Mouse (Mus musculus) kidney, adult 8-10 months (tissue): ENCODE data around the gene Yap1.
A peak's percentile ranks its signal among the peaks of the same experiment; 100 is the strongest.
"Not testable (repeated sequence)": the region's sequence is repeated elsewhere in the genome, so short reads cannot be mapped to it uniquely, and the experiment has no call there.

Experiments
- DNase-seq, 2 experiments: peaks; one replicate each; pipeline ENCODE4 v3.0.0; 2022

Gene Yap1

DNA sequence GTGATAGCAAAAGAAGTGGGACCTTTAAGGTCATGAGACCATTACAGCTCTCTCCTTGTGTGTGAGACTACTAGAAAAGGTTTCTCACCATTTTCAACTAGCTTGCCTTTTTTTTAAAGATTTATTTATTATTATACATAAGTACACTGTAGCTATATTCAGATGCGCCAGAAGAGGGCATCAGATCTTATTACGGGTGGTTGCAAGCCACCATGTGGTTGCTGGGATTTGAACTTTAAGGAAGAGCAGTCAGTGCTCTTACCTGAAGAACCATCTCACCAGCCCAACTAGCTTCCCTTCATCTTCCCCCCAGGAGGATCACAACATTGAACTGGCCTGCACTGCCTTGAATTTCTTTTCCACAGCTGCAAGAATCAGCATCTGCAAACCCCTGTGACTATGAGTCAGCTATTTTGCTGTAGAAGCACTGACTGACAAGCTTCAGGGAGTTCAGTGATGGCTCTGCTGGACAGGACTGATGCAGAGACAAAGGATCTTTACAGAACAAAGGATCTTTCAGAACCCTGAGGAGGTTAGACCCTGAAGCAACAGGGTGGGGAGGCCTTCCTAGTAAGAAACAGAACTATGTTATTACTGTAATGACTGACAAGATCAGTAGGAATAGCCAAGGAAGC is 96.9 kb downstream of the Yap1 start:
- DNase-seq: no peak

DNA sequence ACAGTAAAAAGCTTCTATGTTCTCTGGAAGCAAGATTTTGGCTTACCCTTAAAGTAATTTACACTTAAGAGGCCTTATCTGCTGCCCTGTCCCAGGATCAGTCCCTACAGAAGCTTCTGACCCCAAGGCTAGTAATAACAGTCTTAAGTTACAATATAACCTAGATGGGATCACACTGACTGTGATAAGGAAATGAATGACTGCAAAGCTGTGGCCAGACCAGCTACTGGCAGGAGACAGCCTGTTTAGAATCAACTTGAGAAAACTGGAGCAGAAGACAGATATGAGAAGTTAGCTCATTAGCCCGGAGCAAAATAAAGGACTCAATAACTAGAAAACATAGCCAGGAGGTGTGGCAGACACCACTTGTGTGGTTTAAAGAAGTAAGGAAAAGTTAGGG is 97.8 kb downstream of the Yap1 start:
- DNase-seq: peak in 1 of 2 experiments; percentile 11

DNA sequence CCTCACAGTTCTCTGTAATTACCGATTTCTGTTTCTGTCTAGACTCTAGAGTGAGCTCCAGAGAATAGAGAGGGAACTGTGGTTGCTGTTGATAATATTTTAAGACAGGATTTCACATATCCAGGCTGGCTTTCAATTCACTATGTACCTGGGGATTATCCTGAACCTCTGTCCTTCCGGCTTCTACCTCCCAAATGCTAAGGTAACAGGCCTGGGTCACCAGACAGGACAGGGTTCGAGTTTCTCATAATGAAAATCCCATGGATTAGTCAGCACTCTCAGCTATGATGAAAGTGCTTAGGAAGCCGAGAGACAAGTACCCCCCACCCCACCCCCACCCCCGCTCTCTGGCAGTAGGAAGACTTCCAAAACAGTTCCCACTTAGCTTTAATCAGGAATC is 100.6 kb downstream of the Yap1 start:
- DNase-seq: no peak

DNA sequence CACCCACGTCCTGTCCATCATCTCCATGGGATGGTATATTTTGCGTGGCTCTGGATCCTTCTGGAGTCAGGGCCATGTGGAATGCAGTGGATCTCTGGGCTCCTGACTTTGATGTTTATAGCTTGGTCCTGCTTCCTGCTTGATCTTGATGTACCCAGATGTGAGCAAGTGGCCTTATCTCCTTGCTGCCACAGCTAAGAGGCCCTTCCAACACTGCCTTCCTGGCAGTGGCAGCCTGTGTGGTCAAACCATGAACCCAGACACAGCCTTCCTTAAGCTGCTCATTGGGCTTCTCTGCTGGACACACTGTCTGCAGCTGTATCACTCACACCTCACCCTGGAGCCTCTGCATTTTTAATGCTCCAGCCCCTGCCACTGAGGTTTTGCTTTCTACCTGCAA is 101.1 kb downstream of the Yap1 start:
- DNase-seq: no peak

DNA sequence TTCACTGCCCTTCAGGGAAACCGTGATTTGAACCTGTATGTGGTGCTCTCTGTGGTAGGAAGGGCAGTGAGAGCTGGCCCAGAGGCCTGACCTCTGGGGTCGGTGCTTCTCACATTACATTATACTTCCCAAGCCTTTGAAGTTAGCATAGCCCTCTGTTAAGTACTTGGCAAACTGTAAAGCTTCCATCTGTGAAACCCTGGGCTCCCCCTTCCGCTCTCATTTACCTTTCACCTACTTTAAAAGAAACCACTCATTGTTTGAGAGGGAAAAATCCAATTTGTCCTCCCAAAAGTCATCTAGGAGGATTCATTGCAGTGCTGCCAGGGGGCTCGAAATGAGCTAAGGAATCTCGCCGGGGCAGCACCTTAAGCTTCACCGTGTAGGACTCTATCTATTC is 102.1 kb downstream of the Yap1 start:
- no peak for DNase-seq

DNA sequence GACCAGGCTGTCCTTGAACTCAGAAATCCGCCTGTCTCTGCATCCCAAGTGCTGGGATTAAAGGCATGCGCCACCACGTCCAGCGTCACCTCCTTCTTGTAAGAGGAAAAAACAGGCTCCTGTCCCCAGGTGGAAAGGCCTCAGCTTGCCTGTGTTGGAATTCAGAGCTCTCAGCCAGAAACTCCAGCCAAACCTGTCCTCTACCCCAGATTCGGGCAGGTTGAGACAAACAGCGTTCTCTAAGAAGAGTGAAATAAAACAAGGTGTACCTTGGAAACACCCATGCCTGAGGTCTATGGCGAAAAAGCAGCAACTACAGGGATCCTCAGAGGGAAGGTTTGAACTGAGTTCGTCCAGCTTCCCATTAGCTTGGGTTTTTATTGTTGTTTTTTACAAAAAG is 103.4 kb downstream of the Yap1 start:
- no peak for DNase-seq

DNA sequence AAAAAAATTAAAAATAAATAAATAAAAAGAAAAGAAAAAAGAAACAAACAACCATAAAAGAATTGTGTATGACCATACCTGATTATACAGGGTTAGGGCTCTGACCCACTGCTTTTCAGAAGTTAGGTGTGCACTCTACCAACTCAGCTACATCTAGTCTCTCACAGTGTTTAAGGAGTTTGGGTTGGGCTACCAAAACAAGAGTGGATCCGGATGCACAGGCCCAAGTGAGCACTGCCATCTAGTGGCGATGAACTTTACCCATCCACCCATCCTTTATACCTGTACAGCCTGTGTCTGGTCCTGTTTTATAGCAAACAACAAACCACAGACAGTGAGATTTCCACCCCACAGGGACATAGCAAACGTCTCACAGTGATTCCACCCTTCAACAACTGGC is 106.9 kb downstream of the Yap1 start:
- peak; percentile 57 to 76 for DNase-seq

DNA sequence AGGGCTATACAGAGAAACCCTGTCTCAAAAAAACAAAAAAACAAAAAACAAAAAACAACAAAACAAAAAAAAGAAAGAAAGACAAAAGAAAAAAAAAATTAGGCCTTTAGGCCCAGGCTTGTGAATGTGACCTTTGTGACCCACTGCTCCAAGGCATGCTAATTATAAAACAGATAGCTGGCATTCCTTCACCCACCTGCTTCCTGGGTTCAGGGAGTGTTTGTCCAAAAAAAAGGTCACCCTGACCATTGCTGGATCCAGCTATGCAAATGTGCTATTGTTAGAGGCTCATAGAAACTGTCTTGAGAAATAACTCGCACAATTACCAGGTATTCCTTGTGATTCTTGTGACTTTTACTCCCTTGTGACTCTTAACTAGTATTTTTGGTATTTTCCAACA is 112.6 kb downstream of the Yap1 start:
- DNase-seq: not testable (repeated sequence)

DNA sequence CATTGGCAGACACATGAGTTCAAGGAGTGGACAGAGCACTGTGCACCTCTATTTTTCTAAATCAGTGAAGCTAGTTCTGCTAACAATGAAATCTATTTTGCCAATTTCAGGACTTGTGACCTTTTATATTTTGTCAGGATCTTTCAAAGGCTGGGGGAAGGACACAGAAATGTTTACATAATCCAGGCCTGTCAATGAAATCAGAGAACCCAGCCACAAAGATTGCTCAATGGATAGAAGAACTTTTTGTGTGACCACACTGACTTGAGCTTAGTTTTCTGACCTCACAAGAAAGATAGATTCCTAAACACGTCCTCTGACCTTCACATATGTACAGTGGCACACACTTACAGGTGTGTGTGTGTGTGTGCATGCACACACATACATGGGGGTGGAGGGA is 113.2 kb downstream of the Yap1 start:
- no peak for DNase-seq

DNA sequence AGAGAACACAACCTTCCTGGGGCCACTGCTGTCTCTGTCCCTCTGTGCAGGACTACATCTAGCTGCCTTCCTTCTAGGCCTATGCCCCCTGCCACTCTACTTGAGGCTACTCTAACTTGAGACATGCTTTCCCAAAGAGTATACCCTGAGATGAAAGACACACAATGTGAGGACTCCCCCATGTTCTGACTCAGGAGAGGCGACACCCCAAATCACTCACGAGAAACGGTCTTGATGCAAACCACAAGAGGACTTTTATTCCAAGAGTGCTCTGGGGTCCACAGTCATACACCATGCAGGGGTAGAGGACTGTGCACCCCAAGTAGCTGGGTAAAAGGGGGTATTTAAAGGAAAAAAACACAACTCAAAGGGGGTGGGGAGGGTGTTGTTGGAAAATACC is 120.0 kb downstream of the Yap1 start:
- no peak for DNase-seq

DNA sequence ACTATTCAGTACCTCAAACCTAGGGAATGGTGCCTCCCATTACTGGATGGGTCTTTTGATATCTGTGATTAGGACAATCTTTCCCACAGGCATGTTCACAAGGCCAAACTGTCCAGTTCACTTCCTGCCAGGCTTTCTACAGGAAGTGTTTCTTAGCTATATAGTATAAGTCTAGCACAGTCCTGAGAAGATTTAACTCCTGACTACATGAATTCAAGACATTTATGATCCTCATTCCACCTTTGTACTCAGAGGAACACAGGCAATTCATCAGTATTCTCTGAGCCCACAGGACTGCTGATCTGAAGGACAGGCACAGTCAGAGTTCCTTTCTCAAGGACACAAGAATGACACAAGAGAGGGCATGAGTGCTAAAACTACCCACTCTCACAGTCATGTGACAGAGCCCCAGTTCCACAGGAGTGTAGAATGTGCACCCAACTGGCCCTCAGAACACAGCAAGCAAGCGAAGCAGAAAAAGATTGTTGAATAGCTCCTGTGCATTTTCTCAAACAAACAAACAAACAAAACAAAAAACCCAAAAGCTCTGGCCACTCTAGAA is 122.0 kb downstream of the Yap1 start:
- DNase-seq: no peak
